Mouse (Mus musculus): ENCODE measurements around the gene Il15.

Il15 gene

DNA sequence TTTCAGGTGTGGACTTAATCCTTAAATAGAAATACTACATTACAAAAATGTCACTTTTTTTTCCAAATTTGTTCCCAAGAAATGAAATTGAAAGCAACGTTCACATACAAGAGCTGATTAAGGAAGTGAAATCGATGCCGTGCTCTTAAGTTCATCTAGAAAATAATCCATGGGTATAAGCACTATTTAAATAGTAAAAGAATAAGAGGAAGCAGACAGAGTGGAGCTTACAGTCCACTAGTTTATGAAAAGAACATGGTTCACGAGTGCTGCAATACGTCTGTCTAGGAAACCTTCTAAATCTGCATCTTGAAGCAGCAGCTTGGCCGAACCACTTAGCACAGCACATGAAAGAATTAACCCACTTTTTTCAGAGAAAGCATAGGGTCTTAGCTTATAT is 32.4 kb downstream of the Il15 start:
- DNase-seq (ENCODE audit: low read depth in 1 of 2, low spot score in 2 of 2): no peak

DNA sequence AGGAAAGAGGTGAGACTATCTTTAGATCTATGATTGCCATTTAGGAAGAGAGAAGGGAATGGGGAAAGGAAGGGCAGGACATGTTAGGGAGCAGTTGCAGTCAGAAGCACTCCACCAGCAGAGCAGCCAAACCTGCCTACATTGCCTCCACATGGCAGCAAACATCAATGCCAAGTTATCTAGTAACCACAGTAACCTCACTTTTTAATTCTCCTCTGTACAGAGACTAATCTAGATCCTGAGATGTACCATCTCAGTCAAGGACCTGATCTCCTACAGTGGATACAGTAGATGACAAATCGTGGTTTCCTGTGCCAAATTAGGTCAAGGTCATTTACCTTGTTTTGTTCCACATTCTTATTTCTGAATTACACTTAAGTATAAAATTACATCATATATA is 42.0 kb downstream of the Il15 start:
- no peak for DNase-seq (ENCODE audit: low read depth in 1 of 2, low spot score in 2 of 2)

DNA sequence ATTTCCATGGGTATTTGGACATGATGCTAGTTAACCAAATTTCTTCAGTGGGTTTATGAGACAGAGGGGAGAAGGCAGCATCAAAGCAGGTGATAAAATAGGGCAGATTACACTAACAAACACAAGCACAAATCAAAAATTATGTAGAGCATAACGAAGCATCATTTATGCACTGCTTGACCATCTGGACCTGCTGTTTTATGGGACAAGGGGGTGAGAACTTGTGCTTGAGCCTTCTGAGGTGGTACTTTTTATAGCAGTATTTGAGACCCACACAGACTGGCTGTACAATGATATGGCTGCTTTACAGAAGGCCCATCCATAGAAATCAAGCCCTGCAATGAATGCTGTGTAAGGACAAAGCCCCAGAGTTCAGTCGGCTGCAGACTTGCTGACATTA is 46.9 kb downstream of the Il15 start:
- DNase-seq (ENCODE audit: low read depth in 1 of 2, low spot score in 2 of 2): no peak

DNA sequence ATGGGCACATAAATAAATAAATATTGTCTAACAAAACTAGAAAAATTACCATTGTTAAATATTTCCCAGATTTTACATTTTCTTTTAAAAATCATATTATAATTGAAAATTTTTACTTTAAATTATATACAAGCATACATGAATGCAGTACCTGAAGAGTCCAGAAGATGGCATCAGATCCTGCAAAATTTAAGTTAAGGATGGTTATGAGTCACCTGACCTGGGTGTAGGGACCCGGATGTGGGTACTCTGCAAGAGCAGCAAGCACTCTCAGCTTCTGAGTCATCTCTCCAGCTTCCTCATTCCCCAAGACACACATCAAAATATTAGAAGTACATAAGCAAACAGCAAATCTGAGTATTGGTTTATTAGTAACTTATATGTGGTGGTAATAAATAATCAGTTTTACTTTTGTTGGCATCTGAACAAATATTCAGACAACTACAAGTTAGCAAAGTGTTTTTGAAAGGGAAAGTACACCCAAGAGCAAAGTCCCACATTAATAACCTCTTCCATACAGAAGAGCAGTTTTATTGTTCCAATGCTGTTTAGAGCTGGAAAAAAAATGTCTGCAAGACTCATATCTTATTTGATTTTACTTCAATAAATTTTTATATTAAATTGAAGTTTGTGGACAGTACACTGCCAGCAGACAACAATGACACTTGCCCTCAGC is 51.6 kb downstream of the Il15 start:
- DNase-seq (ENCODE audit: low read depth in 1 of 2, low spot score in 2 of 2): peak; percentile 10 to 13

DNA sequence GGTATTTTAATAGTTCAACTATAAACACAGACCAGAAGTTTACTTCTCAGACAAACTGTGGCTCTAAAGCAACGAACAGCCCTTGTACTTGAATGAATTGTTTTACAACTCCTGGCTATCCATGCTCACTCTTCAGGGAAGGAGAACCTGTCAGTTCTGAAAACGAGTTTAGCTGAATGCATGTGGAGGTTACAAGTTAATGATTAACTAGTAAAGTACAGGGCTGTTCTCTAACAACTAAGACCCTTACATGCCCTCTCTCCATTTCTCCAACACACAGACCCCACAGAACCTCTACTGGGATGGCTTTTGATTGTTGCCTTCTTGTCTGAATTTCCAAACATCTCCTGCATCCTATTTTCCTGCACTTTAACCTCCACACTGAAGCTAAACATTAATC is 53.7 kb downstream of the Il15 start:
- DNase-seq (ENCODE audit: low read depth in 1 of 2, low spot score in 2 of 2): no peak

DNA sequence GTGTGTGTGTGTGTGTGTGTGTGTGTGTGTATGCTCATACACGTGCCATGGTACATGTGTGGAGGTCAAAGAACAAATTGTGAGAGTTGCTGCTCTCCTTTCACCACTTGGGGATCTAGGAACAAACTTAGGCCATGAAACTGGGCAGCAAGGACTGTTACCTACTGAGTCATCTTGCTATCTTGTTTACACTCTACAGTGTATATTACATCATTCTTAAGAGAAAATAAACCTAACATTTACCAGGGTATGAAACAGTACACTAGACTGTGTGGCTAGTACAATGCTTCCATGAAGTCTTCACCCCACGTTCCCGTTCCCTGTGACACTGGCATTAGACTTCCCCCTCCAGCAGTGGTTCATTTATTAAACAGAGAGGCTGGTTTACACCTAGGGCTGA is 56.5 kb downstream of the Il15 start:
- DNase-seq (ENCODE audit: low read depth in 1 of 2, low spot score in 2 of 2): no peak

DNA sequence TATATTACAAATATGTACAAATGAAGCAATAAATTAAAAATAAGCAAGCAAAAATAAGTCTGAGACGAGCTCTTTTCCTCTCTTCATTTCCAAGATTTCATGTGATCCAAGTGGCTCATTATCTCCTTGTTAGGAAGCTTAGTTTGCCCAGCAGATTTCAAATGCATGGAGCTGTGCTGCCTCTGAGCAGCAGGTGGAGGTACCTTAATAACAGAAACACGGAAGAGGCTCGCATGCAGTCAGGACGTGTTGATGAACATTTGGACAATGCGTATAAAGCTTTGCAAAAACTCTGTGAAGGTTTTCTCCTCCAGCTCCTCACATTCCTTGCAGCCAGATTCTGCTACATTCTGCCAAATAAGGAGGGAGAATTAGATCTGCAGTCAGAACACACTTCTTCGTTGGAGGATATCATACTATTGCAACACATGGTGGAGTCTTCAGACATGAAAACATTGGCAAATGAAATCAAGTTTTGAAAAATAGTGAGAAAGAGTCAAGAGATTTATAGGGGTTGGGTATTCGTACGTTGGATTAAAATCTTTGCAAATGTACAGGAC is 71.3 kb downstream of the Il15 start:
- DNase-seq (ENCODE audit: low read depth in 1 of 2, low spot score in 2 of 2): no peak

DNA sequence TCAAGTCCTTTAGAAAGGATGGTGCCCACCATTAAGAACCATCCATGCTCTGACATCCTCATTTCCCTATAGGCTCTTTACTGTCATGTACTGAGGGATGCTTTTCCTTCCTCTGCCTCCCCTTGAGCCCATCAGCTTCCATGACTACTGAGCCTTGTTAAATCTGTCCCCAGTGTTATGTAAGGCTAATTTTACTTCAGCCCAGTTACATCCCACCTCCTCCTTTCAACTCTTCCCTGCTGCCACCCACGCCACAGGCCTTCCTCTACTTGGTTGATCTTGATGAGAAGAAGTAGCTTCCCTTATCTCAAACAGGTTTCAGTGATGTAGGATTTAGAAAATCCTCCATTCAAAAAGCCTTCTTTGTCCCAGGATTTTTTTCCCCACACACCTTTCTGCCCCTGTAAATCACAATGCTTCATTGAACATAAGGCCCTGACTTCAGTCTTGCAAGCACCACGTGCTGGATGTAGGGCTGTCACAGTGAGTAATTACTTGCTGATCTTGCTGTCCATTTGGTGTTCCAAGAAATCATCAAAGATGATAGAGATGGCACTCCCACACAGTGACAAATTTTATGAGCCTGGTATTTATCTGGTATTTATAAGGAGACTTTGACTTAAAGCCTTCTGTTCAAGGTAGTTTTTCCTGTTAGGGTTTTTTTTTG is 74.9 kb downstream of the Il15 start:
- no peak for DNase-seq (ENCODE audit: low read depth in 1 of 2, low spot score in 2 of 2)

DNA sequence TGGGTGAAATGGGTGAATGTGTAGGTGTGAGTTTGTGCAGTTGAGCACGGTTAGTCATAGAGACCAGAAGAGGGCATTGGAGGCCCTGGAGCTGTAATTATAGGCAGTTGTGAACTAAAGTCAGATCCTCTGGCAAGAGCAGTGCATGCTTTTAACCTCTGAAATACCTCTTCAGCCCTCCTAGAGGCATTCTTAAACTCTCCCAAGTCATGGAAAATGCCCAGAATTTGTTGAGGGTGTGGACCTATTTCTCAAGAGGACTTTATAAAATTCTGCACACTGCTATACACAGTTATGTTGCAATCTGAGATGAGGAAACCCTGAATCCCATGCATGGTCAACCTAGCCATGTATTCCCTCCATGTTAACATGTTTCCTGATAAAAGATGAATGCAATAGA is 77.0 kb downstream of the Il15 start:
- DNase-seq (ENCODE audit: low read depth in 1 of 2, low spot score in 2 of 2): no peak

DNA sequence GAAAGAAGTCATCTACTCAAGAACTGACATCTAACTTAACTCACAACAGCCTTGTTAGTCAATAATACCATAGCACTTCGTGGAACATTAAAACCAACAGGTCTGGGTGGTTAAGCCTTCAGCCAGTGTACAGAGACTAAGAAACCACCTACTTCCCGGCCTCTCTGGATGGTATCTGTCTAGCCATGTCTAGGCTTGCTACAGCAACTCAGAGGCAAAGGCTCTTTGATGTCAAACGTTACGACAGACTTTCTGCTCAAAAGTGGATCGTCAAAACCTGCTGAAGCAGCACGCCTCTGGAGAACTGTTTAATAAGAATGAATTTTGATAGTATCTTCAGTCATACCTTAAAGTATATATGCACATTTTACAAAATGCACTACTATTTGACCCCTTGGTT is 77.4 kb downstream of the Il15 start:
- DNase-seq (ENCODE audit: low read depth in 1 of 2, low spot score in 2 of 2): no peak

DNA sequence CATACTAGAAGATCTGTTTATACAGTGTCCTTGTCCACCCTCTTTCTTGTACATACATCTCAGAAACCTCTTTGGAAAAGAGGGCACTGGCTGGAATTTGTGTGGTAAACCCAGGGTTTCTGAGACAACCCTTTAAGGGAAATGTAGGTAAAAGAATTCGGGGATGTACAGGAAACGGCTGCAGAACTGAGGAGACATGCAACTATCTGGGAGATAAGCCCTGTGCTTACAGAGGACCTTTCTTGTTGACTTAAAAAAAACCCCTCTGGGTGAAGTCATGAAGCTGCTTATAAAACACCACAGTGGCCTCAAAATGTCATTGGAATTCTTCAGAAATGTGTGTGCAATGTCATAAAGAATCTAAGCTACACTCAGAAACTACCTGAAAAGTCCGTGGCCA is 85.6 kb downstream of the Il15 start:
- DNase-seq (ENCODE audit: low read depth in 1 of 2, low spot score in 2 of 2): no peak

DNA sequence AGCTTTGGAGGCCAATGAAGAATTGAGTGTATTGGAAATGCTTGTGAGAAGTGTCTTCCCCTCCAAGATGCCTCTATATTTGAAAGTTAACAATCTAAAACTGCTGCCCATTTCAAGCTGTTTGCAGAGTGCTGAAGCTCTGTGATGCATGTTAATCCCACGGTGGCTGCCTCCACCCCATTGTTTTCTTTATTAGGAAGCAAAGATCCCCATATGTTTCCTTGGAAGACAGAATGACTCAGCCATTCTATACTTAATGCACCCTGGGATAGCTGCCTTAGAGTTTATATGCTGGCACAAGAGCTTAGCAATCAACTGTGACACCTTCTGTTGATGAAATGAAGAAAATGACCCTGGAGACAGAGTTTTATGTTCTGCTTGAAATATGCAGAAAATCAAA is 96.6 kb downstream of the Il15 start:
- no peak for DNase-seq (ENCODE audit: low read depth in 1 of 2, low spot score in 2 of 2)

DNA sequence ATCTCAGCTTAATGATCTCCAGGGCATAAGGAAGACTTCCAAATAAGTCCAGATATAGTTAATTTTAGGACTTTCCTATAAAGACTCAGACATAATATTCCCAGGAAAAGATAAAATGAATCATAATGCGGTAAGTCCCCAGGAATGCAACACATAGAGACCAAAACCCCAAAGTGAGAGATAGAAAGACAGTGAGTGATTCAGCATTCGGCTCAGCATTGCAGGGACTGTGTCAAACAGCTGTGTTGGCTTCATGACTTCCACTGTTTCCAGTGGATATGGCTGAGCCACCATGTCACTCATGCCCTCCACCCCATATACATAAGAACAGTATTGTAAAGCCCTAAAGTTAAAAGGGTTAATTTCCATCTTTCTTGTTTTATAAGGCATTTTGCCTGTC is 106.8 kb downstream of the Il15 start:
- DNase-seq (ENCODE audit: low read depth in 1 of 2, low spot score in 2 of 2): no peak

DNA sequence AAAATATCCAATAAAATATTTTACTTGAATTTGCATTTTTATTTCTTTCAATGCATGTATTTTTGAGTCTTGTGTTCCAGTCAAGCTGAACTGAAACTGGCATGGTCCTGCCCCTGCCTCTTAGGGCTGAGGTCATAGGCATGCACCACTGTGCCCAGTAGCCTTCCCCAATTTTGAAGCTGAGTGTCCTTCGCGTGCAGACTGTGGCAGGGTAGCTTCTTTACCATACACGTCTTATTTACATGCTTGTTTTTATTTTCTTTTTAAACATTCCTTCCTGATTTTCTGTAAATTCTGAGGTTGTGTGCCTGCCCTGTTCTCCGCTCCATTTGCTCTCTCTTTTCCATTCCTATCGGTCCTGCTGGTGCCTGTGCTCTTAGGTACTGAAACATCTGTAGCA is 111.4 kb downstream of the Il15 start:
- DNase-seq (ENCODE audit: low read depth in 1 of 2, low spot score in 2 of 2): no peak

DNA sequence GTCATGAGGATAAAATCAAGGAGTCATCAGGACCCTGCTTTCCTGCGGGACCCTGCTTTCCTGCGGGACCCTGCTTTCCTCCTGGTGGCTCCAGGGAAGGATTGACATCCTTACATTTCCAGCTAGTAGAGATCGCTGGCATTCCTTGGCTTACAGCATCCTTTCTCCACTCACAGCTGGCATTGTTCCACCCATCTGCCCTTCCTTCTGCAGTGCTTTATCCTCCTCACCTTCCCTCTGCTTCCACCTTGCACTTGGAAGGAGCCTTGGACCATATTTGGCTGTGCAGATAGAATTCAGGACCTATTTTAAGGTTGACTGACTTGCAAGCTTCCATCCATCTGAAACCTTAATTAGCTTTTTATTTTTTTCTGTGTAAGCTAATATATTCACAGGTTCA is 117.2 kb downstream of the Il15 start:
- DNase-seq (ENCODE audit: low read depth in 1 of 2, low spot score in 2 of 2): no peak

DNA sequence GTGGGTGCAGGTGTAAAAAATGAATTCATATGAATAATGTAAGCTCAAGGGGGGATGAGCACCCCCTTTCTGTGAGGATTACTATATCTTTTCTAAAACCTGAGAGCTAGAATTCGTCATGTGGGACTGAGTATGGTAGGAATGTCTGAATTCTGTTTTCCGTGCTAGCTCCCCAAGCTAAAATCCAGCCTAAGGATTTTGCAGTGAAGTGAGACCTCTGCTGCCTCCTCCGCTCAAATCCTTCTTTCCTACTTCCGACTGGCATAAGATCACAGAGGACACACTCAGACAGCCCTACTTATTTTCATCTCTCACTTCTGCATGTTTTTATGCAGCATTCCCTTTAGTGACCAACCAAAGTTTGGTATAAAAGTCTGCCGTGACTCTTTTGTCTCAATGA is 121.0 kb downstream of the Il15 start:
- DNase-seq (ENCODE audit: low read depth in 1 of 2, low spot score in 2 of 2): no peak

Measured in monocyte, adult 2 months (primary cell).